Mouse (Mus musculus) gastrocnemius, adult 18-20 months (tissue): ENCODE results near the gene Ppef2. TPM values are rescaled to one million over a fixed set of nuclear protein-coding genes. Genes with fewer than 3 reads are reported as not detected.
"Not testable (repeated sequence)": the region's sequence is repeated elsewhere in the genome, so short reads cannot be mapped to it uniquely, and the experiment has no call there.

ENCODE experiments used
- DNase-seq: peaks from one replicate; pipeline ENCODE4 v3.0.0; 2021; ENCODE audit warnings: low spot score
- total RNA-seq, 2 experiments: library from RNA; stranded (reverse); gene quantifications; 2 replicates each; pipeline ENCODE4 v1.2.3; 2021

Gene Ppef2
- total RNA-seq, 2 experiments from 2014 or later = not detected

DNA sequence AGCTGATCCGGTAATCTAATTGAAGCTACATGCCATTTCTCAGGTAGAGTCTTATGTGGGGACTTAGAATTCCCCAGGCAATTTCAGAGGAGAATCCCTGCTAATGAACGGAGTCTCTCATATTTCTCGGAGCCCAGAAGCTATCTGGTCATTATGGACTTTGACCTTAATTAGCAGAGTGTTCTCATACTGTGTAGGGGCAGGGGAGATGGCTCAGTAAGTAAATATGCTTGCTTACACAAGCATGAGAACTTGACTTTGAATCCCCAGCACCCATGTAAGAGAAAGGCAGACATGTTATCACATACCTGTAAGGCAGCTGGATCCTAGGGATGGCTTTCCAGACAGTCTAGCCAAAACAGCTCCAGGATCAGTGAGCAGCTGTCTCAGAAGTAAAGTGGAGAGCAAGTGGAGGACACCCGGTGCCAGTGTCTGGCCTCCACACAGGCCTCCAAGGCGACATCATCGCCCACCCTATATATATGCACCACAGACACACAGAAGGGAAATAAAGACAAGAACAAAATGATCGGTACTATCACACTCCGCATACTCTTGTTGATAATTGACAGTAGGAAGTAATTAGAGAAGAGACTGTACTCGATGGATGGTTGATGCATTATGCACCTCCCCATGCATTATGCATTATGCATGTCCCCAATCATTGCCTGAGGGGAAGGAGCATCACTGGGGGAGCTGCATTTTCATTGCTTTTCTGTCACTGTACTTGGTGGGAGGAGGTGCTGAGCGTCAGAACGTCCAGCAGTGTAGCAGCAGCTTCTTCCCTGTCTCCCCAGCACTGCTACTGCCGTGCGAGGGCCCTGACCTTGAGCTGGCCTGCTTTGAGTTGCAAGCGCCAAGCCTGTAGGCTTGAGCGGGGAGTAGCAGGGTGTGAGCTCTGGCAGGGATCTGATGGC, 58.9 kb downstream of the Ppef2 start:
- no peak for DNase-seq

DNA sequence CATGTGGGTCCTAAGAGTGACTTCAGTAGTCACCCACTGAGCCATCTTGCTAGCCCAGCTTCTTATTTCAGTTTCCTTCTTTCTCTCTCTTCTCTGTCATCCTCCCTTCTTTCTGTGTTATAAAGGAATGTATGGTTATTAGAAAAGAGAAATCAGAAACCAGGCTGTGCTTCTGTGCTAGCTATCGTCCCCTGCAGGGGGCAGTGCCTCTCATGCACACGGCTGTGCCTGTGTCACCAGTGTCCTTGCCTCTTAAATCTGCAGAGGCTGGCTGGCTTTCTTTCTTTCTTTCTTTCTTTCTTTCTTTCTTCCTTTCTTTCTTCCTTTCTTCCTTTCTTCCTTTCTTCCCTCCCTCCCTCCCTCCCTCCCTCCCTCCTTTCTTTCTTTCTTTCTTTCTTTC, 60.4 kb downstream of the Ppef2 start:
- DNase-seq = not testable (repeated sequence)

DNA sequence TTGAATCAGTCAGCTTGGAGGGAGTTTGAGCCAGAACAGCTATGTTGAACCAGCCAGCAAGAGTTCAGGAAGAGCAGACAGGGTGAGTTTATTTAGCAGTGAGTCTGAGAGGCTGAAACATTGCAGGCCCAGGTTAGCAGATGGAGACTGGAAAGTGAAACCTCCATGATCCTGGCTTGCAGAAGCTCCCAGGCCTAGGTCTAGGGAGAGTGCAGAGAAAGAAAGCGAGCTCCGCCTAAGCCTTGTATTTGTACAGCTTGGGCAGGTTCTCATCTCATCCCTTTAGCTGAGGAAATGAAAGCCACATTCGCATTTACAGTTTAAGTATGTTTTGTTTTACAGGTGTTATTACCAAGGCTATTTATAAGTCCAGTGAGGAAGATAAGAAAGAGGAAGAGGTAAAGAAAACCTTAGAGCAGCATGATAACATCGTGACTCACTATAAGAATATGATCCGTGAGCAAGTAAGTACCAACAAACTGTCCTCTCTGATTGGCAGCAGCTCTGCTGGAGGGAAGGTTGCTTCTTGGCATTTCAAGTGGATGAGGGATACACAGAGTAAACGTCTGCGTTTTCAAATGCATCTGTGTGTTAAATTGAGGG, 67.1 kb downstream of the Ppef2 start:
- no peak for DNase-seq

DNA sequence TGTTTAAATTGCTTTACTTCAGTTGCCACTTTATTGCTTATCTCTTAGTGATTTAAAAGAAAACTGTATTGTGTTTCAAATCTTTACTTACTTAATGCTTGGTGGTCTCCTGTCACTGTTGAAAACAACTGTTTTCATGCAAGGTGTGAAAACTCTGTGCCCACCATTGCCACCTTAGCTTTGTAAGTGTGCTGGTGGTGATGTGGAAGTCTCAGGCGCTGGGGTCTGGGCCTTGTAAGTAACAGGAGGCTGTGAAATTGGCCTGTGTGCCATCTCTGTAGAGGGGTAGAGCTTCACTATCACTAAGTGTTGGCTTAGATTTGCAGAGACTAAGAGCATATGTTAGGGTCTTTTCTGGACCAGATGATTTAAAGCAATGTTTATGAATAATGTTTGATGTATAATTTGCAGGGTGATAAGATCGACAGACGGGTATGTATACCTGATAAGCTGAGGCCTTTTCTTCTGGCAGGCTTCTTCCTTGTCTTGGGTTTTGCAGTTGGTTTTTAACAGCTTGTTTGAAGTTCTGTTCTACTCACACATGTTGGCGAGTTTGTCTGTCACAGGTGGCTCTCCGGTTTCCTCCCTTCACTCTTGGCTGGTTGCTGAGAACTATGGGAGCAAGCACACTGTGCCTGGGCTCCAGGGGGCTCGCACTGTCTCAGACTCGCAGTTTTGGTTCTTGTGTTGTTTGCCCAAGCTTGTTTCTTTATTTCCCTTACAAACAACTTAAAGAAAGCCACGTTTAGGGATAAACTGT, 72.8 kb downstream of the Ppef2 start:
- DNase-seq = no peak

Other genes with a start within 250 kb of the Ppef2 start
- gene Cdkl2, start 212.4 kb downstream of the Ppef2 start, total RNA-seq = 1 to 10 TPM; 4.7 to 6.6 TPM
- 10 to 100 TPM; 58.2 to 61.5 TPM for gene G3bp2, start 172.6 kb downstream of the Ppef2 start, total RNA-seq
- 10 to 100 TPM; 68.3 to 72.6 TPM for gene Uso1, start 118.3 kb downstream of the Ppef2 start, total RNA-seq
- gene U90926, start 40.9 kb downstream of the Ppef2 start, total RNA-seq = not detected
- 1 to 10 TPM; 6.1 to 7.0 TPM for gene Naaa, start 21.9 kb upstream of the Ppef2 start, total RNA-seq
- 10 to 100 TPM; 15.8 to 17.4 TPM for gene Sdad1, start 54.2 kb upstream of the Ppef2 start, total RNA-seq
- under 1 TPM; 0.30 to 0.36 TPM for gene Cxcl9, start 71.8 kb upstream of the Ppef2 start, total RNA-seq
- gene Art3, start 75.5 kb upstream of the Ppef2 start, total RNA-seq = 100 to 1,000 TPM; 378 to 469 TPM
- gene Cxcl10, start 92.6 kb upstream of the Ppef2 start, total RNA-seq = under 1 TPM in 1 of 2 experiments, not detected in 1; 0.47 TPM
- 10 to 100 TPM; 11.5 to 12.0 TPM for gene Nup54, start 178.9 kb upstream of the Ppef2 start, total RNA-seq